Mouse (Mus musculus): ENCODE data around the gene Prokr2. TPM values are rescaled to one million over a fixed set of nuclear protein-coding genes. Genes with fewer than 3 reads are reported as not detected.
"Not testable (repeated sequence)": the region's sequence is repeated elsewhere in the genome, so short reads cannot be mapped to it uniquely, and the experiment has no call there.

Gene Prokr2
- total RNA-seq, 2 experiments from 2014 or later = 0.15 TPM; not detected in 1

DNA sequence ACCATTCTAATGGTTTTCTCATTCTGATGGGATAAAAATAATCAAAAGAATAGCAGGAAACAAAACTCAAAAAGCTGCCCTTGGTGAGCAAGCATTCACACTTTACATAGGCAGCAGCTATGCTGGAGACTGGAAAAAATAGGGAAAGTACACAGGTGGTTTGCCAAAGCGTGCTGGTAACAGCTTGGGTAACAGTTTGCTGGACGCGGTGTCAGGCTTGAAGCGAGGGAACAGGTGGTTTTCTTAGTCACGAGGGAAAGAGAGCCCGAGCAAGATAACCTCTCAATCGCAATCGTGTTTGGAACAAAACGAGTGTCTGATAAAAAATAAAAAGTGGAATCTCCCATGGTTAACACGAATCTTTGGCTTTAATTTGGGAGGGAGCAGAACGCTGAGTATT, 41.4 kb downstream of the Prokr2 start:
- no peak for DNase-seq
- intact Hi-C loops (cut with DNase I) = no loop called here

DNA sequence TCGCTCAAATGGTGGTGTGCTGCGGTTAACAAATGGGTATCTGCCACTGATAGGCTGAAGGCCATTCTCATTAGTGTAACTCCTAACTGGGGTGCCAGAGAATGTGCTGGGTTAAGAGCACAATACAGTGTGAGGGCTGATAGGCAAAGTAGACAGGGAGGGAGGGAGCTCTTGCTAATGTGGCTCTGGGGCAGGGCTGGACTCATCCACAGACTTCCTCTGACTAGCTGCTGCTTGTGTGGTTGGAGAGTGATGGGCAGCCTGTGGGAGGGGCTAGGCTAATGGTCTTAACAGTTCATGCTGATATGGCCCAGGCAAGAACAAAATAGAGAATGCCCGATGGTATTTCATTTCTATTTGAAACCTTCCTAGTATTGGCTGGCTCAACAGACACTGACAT, 44.0 kb downstream of the Prokr2 start:
- no peak for DNase-seq
- intact Hi-C loops (cut with DNase I) = no loop called here

DNA sequence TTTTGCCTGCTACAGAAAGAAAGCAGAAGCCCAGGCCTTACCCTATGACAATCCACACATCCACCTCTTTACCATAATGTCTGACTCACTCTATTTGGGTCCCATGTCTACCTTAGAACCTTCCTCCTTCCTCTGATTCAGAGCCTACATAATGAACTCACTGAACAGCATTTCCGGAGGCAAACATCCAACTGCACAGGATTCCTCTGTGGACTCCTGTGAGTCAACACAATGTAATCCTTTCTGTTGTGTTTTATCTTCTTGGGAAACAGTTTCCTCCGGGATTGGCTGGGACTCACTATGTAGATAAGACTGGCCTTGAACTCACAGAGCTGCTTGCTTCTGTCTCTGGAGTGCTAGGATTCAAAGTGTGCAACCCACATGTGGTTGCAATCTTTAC, 44.9 kb downstream of the Prokr2 start:
- intact Hi-C loops (cut with DNase I) = no loop called here
- peak in 1 of 2 experiments; percentile 7 for DNase-seq

DNA sequence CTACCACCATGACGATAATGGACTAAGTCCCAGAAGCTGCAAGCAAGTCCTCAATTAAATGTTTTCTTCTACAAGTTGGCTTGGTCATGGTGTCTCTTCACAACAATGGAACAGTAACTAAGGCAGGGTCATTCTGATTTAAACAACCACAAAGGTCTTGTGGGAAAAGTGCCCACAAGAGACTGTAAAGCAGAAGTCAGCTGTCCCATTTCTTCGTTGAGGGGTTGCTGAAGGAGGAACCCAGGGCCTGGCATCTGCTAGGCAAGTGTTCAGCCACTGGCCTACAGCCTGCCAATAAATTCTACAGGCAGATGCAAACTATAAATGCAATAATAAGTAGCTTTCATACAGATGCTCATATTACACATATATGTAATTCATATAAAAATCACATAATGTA, 48.0 kb downstream of the Prokr2 start:
- intact Hi-C loops (cut with DNase I) = no loop called here
- DNase-seq = no peak

DNA sequence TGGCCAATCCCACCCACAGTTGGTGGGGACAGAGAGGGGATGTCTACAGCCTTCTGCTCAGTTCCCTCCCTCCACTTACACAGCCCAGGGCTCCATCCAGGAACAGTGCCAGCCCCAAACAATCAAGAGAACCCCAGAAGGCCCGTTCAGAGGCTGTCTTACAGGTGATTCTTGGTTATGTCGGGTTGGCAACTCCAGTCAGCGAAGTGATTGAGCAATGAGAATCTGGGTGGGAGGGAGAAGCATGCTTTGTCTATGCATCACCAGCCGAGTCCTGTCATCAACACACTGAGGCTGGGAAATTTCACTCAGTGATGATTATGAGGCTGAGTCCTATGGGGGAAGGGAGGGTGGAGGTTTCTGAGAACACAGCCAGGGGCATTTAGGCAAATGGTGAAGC, 61.7 kb downstream of the Prokr2 start:
- DNase-seq = peak in 1 of 2 experiments; percentile 14
- intact Hi-C loops (cut with DNase I) = no loop called here

DNA sequence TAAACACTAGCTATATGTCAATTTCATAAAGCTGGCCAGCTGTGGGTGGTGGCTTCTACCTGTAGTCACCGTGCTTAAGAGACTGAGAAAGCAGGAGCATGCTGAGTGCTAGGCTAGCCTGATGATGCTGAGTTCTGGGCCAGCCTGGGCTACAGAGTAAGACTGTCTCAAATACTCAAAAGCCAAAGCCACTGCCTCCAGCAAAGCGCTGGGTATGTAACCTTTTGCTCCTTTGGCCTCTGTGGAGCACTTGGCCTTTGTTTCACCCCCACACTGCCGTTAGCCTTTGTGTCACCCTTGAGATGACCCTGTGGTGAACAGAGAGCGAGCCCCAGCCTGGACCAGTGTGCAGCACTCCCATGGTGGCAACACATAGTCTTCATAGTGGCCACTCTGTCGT, 64.7 kb downstream of the Prokr2 start:
- intact Hi-C loops (cut with DNase I) = no loop called here
- DNase-seq = no peak

DNA sequence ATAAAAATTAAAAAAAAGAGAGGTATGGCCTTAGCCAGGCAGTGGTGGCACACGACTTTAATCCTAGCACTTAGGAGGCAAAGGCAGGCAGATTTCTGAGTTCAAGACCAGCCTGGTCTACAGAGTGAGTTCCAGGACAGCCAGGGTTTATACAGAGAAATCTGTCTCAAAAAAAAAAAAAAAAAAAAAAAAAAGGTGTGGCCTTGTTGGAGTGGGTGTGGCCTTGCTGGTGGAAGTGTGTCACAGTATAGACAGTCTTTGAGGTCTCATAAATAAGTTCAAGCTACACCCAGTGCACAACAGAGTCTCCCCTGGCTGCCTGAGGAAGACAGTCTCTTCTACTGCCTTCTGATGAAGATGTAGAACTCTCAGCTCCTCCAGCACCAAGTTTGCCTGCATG, 68.1 kb downstream of the Prokr2 start:
- DNase-seq = no peak
- intact Hi-C loops (cut with DNase I) = loop anchor here (2.0 to 10.0 kb wide), 3 partner anchors 54 to 590 kb away; partner anchors contain the start of gene Cds2

DNA sequence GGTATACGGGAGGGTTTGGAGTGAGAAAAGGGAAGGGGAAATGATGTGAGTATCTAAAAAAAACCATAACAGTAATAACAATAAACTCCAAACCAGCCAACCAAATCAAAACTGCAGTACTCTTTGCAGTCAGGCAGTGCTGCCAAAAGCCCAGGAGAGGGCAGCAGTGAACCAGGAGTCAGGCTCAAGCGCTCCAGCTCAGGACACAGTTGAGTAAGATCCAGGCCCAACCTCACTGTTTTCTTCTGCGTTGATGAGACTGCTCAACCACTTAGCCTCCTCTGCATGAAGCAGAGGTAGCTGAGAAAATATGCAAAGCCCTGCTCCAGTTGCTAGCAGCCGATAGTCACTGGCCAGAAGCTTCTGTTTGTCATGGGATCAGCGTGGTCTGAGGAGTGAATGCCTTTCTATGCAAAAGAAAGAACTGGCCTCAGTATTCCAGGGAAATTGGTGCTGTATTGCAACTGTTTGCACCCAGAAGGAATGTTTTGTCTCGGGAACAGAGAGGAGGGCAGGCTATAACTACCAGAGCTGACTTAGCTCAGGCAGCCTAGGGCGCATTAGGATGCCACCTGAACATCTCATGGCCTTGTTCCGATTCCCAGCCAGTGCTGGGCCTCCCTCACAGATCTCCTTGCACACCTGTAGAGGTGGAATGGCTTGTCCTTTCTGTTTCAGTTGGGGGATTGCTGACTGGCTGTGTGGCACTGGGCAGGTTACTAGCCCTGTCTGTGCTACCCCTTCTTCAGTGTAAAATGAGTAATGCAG, 69.0 kb downstream of the Prokr2 start:
- peak; percentile 74 to 80 for DNase-seq
- intact Hi-C loops (cut with DNase I) = loop anchor here (1.0 to 10.0 kb wide), 4 partner anchors 53 to 591 kb away; partner anchors contain the start of gene Cds2

DNA sequence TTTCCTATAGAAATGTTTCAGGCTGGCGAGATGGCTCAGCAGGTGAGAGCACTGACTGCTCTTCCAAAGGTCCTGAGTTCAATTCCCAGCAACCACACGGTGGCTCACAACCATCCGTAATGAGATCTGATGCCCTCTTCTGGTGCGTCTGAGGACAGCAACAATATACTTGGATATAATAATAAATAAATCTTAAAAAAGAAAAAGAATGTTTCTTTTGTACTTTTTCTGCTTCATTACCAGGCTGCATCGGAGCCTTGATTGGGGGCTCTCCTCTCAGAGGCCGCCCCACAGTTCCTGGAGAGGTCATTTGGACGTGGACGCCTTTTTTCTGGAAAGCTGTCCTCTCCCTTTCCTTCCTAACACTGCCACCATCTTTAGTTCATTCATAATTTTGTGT, 71.2 kb downstream of the Prokr2 start:
- not testable (repeated sequence) for DNase-seq

DNA sequence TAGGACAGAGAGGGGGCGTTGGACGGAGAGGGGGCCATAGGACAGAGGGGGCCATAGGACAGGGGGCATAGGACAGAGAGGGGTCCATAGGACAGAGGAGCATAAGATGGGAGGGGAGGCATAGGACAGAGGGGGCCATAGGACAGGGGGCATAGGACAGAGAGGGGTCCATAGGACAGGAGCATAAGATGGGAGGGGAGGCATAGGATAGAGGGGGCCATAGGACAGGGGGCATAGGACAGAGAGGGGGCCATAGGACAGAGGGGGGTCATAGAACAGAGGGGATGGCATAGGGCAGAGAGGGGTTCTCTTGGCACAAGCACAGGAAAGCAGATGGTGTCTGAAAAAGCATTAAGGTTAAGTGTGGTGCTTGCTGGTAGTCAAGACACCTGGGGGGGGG, 71.7 kb downstream of the Prokr2 start:
- intact Hi-C loops (cut with DNase I) = loop anchor here (10.0 kb wide), 1 partner anchor 401 kb away; no protein-coding TSS in a partner anchor
- DNase-seq = no peak

More for the DNA sequence above, 71.2 kb downstream of the Prokr2 start:
- intact Hi-C loops (cut with DNase I) = loop anchor here (10.0 kb wide), 1 partner anchor 401 kb away; no protein-coding TSS in a partner anchor

DNA sequence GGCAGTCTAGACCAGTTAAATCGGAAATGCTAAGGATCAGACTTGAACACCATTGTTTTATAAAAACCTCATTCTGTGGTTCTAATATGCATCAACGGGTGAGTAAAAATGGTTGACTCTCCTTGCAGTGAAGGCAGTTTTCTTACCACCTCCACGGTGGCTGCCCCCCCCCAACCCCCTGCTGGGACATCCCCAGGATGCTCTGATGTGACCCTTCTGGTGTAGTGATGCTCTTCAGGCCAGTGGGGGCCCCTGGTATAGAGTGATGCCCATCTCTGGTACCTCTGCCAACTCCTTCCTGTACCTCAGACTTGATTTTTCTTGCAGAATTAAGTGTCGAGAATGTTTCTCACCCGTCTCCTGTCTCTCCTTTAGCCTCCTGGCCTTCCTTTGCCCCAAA, 72.6 kb downstream of the Prokr2 start:
- intact Hi-C loops (cut with DNase I) = loop anchor here (10.0 kb wide), 1 partner anchor 402 kb away; no protein-coding TSS in a partner anchor
- DNase-seq = no peak

DNA sequence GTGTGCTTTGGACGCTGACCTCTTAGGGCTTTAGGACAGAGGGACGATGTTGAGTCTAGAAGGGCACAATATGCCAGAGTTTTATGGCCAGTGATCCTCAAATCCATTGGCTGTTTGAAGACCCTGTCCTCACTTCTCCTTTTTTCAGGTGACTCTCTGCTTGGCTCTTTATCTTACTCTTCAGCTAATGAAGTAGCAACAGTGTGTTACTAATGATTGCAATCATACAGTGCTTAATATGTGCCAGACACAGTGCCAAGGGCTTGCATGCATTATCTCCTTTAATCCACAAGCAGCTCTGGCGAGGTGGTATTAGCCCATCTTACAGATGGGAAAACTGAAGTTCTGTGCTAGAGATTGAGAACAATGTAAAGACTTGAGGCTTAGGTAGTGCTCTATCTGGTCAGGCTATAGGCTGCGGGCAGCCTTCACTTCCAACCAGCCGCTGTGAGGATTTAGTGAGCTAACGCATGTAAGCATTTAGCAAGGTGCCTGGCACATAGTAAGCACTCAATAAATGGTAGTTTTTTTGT, 75.8 kb downstream of the Prokr2 start:
- intact Hi-C loops (cut with DNase I) = loop anchor here (2.0 kb wide), 1 partner anchor 47 kb away; the partner anchor contains the start of gene Cds2
- no peak for DNase-seq

DNA sequence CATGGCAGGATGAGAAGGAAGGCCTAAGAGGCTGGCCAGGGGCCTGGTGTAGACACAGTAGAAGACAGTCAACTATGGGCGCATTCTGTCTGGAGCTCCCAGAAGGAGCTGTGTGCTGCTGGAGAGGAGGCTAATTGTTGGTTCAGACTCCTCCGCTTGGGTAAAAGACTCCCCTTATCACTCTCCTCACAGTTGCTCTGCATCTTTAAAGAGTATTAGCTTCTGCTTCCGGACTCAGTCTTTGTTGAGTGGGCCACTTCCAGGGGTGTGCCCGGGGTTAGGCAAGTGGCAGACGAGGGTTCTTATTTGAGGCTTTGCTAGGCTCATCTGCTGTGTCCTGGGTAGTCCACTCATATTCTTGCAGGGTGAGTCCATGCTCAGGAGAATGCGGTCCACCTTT, 76.4 kb downstream of the Prokr2 start:
- intact Hi-C loops (cut with DNase I) = loop anchor here (2.0 kb wide), 1 partner anchor 46 kb away; the partner anchor contains the start of gene Cds2
- DNase-seq = no peak

DNA sequence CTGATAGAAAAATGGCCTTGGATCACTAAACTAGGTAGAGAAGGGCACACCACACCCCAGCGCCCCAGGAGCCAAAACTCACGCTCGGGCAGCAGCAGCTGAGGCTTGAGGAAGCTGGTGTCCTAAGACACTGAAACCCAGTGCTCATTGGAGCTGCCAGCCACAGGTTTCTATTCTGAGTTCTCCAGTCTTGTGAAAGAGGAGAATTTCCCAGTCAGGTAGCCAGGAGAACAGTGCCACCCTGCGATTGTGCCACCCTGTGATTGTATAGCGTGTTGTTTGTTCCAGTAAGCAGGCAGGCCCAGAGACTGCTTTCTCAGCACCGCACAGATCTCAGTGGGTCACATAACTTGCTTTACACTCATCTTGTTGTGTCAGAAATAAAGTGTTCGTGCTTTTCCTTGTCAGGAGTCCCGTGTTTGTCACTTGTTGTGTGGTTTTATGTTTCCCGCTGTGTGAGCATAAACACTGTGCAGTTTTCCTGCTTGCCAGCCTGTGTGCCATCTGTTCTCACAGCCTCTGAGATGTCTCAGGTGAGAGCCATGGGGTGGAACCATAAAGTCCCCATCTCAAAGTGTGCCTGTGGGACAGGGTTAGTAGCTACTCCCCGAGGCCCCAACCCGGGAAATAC, 77.9 kb downstream of the Prokr2 start:
- intact Hi-C loops (cut with DNase I) = no loop called here
- no peak for DNase-seq

DNA sequence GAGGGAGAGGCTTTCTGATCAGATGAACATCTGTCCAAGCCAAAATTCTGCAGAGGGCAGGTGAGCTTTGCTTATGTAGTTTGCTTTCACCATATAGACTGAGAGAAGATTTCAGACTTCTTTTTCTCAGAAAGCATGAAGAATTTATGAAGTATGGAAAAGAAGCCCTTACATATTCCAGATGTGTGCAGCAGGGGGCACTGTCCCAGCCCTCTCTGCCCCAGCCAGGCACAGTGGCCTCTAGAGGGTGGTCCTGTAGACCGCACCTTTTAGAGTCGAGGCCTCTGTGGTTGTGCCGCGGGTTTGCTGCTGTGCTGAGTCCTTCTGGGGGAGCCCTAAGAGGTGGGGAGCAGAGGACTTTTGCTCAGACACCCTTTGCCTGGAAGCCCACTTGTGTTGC, 79.3 kb downstream of the Prokr2 start:
- DNase-seq = no peak
- intact Hi-C loops (cut with DNase I) = no loop called here

DNA sequence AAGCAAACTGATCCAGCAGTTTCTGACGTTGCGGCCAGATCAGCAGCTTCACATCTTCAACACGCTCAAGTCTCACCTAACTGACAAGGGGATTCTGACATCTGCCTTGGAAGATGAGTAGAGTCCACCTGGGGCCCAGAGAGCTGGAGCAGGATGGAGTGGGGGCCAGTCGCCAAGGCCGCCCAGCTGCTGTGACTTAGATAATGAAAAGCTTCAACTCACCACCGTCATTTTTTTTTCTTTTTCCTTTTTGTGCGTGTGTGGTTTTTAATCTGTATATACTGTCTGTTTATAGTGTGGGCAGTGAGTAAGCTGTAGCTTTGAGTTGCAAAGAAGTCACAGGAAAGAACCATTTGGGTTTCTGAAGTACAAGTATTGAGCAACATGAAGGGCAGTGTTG, 80.1 kb downstream of the Prokr2 start:
- DNase-seq = no peak
- intact Hi-C loops (cut with DNase I) = no loop called here

DNA sequence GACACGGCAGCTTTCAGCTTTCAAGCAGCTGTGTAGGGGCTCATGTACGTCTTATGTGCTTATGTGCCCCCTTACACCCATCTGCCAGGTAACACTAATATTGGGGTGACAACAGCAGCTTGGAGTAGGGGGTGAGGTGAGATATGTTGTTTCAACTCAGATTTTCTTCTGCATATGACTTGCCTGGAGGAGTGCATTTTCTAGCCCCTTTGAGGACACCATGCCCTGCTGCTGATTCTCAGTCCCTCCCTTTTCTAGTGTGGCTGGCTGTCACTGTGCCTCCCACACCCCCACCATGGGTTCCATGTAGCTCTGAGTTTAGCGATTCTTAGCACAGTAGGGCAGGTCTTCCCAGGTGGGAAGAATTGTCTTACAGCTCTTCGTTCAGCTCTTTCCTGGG, 83.8 kb downstream of the Prokr2 start:
- DNase-seq = no peak
- intact Hi-C loops (cut with DNase I) = no loop called here

DNA sequence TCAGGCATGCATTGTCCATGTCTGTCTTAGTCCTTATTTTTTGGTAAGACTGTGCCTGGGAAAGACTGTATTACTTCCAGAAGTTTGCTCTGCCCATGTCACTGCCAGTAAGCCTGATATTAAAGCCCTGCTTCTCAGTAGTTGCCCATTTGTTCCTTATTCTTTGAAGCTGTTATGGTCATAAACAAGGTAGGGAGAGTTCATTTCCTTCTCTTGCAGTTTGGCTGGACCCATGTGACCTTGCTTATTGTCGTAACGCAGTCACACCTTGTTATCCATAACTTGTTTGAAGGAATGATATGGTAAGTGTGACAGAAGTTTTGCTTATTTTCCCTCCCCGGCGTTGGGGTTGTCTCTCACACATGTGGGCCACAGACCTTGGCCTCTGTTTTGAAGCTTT, 87.0 kb downstream of the Prokr2 start:
- intact Hi-C loops (cut with DNase I) = no loop called here

DNA sequence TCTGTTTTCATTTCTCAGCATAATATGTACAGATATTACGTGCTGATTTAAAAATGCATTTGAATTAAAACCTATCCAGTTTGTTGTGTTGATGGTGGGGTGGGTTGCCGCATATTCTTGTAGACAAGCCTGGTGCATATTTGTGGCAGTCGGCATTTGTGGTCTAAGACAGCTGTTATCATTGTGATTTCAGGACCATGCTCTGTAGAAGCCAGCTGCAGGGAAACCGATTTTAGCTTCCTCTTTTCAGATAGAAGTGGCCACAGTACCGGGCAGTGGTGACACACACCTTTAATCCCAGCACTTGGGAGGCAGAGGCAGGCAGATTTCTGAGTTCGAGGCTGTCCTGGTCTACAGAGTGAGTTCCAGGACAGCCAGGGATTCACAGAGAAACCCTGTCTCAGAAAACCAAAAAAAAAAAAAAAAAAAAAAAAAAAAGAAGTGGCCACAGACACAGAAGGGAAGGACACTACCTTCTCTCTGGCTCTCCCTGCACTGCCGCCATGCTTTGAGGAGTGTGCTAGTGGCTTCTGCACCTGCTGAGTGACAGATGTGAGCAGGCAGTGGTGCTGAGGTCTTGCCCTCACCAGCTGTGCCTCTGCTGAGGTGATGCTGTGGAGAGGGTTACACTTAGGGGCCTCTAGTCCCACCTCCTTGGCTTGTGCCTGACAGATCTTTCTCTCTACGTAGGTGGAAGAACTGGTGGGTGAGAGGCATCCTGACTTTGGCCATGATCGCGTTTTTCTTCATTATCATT, 91.4 kb downstream of the Prokr2 start:
- no peak for DNase-seq
- intact Hi-C loops (cut with DNase I) = no loop called here

More for the DNA sequence above, 87.0 kb downstream of the Prokr2 start:
- DNase-seq = no peak

DNA sequence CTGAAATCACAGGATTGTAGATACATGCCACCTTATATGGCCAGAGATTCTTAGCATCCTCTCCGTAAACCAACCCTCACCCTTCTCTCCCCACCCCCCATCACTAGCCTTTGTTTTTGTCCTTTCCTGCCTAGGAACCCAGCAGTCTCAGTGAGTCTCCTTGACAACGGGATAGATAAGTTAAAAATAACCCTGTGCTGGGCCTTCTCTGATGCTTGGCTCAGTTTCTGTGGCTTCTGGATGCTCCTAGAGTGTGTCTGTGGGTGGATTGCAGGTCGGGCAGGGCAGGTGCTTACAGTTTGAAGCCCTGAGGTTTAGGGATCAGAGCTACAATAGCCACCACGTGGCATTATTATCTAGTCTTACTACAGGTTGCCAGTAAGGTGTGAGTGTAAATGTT, 93.2 kb downstream of the Prokr2 start:
- intact Hi-C loops (cut with DNase I) = no loop called here

DNA sequence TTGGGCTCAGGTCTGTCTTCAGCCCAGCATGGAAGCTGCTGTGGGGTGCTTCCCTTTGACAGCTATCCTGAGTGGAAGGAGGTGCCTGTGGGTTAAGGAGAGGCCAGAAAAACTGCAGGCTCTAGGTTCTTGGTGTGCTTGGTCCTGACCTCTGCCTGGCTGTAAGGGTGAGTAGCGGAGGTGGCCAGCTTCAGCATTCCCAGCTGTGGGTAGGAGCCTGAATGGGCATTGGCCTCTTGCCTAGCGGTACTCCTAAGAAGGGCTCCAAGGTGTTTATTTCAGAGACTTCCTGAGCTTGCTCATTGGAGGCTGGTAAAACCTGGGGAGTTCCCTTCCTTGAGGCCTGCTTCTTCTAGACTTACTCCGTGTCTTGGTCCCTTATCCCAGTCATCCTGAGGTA, 94.0 kb downstream of the Prokr2 start:
- DNase-seq = peak in 1 of 2 experiments; percentile 44

More for the DNA sequence above, 93.2 kb downstream of the Prokr2 start:
- DNase-seq = peak; percentile 75 to 79

More for the DNA sequence above, 94.0 kb downstream of the Prokr2 start:
- intact Hi-C loops (cut with DNase I) = no loop called here

Measured in heart, postnatal 10 days (tissue).